Mouse (Mus musculus) olfactory bulb, adult 2 months (tissue): ENCODE measurements at regions not wholly inside any gene's neighbourhood (a gene's known extent, or its start where the extent isn't known, plus 50 kb on each side); places are given as distances from the start of the nearest gene placed in this dataset.

ENCODE experiments used
- CTCF ChIP-seq: fragments of 200-500 bp; IDR thresholded peaks from 2 replicates; pipeline ENCODE4 v1.5.1; 2012; ENCODE audit warnings: low read depth, mild to moderate bottlenecking, low read length, moderate library complexity; ENCODE audit not compliant: insufficient read depth
- POLR2A ChIP-seq: fragments of 200-500 bp; IDR thresholded peaks from 2 replicates; pipeline ENCODE4 v1.6.1; 2012; ENCODE audit warnings: mild to moderate bottlenecking, low read depth, low read length, moderate library complexity; ENCODE audit not compliant: insufficient read depth

DNA sequence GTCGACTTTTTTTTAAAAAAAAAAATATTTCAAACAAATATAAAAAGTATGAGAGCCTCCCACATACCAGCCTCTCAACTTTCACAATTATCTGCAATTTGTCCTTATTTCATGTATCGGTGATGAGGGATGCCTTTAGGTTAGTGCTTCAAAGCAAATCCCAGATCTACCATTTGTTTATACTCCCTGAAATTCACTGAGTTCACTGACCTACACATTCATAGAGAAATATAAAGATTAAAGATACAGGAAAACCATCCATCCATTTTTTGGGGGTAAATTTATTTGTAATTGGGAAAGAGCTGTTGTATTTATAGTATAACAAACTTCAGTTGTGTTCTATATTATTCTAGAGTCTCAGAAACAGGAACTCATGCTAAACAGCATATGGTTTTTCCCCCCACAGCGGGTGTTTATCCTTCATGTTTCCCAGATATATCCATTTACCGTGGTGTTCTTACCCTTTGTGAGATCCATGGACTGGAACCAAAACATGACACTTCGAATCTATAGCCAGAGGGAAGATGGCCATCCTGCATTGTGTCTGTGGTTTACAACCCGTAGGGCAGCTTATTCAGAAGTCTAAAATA lies 120.1 kb upstream of the Cpsf6 start:
- TF ChIP-seq POLR2A = no peak
- TF ChIP-seq CTCF = no peak
